Mouse (Mus musculus): ENCODE data around the gene Vps45.

DNA sequence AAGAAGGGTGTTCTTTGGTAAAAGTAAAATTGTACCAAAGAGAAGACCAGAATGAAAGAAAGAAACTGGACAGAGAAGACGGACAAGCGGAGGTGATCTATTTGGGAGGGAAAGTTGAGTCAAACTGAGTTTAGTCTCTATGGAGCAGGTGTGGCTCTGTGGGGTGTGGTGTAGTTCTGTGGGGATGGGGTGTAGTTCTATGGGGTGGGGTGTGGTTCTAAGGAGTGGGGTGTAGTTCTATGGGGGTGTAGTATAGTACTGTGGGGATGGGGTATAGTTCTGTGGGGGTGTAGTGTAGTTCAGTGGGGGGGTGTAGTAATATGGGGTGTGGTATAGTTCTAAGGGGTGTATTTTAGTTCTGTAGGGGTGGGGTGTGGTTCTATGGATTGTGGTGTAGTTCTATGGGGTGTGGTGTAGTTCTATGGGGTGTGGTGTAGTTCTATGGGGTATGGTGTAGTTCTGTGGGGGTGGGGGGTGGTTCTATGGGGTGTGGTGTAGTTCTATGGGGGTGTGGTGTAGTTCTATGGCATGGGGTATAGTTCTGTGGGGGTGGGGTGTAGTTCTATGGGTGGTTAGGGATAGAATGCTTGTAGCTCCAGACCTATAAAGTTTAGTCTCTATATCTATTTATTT is 41.9 kb downstream of the Vps45 start:
- no peak for TF ChIP-seq CTCF (IDR thresholded peaks at IDR 0.05; ENCODE audit: low read depth)
- TF ChIP-seq EP300 (IDR thresholded peaks at IDR 0.05; ENCODE audit: low read depth): no peak
